Mouse (Mus musculus): ENCODE results near the gene Tubg2.

Tubg2 gene

GRCm38 (mm10) chr11:101178061-101179058 lies 22.7 kb downstream of the Tubg2 start:
- DNase-seq (ENCODE audit: low spot score), result no peak

DNA sequence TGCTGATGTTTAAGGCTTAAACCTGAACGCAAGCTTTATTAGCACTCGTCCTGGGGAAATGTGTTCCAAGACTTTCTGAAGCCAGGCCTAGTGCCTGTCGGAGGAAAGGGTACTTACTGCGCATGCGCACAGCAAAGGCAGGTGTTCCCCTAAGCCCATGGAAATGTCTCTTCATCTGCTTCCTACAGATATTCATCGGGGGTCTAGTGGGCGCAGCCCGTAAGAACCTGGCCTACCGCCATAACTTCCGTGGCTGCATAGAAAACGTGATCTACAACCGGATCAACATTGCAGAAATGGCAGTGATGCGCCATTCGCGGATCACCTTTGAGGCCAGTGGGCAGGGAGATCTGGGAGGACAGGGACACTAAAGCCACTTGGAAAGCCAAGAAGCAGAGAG lies 23.6 kb downstream of the Tubg2 start:
- DNase-seq (ENCODE audit: low spot score), result no peak

GRCm38 (mm10) chr11:101180261-101180660 lies 24.6 kb downstream of the Tubg2 start:
- DNase-seq (ENCODE audit: low spot score), result no peak

- DNase-seq (ENCODE audit: low spot score), result no peak
Measured at GRCm38 (mm10) chr11:101180846-101181740, 25.4 kb downstream of the Tubg2 start.

DNA sequence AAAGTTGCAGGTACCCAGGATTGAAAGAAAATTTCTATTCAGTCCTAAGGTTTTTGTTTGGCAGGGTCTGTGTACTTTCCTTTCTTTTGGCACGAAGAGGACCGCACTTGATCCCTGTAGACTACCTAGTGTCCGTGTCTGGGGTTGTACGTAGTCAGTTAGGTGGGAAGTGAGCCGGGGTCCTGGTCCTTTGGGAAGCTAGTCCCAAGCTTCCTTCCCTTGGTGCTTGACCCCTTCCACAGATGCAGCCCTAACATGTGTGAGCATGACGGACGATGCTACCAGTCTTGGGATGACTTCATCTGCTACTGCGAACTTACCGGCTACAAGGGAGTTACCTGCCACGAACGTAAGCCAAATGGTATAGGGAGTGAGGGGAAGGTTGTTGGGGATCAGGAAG lies 26.3 kb downstream of the Tubg2 start:
- no peak for DNase-seq (ENCODE audit: low spot score)

DNA sequence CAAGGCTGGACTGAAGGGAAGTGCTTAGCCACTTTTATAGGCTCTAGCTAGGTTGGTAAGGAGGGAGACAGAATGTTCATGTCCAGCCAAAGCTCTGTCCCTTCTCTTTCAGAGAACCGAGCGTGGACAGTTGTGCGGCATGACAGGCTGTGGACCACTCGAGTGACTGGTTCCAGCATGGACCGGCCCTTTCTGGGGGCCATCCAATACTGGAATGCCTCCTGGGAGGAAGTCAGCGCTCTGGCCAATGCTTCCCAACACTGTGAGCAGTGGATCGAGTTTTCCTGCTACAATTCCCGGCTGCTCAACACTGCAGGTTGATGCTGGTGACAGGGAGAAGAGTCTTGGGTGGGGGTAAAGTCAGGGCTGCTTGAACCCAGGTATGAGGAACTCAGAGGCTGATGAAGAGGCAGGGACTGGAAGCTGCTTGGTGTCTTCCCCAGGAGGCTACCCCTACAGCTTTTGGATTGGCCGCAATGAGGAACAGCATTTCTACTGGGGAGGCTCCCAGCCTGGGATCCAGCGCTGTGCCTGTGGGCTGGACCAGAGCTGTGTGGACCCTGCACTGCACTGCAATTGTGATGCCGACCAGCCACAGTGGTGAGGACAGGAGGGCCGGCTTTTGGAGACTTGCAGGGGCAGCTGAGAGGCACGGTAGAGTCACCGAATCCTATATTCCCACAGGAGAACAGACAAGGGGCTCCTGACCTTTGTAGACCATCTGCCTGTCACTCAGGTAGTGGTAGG lies 27.2 kb downstream of the Tubg2 start:
- DNase-seq (ENCODE audit: low spot score), result no peak

- no peak for DNase-seq (ENCODE audit: low spot score)
Measured at GRCm38 (mm10) chr11:101184984-101185383, 29.3 kb downstream of the Tubg2 start.

- no peak for DNase-seq (ENCODE audit: low spot score)
Measured at GRCm38 (mm10) chr11:101185441-101185840, 29.7 kb downstream of the Tubg2 start.

DNA sequence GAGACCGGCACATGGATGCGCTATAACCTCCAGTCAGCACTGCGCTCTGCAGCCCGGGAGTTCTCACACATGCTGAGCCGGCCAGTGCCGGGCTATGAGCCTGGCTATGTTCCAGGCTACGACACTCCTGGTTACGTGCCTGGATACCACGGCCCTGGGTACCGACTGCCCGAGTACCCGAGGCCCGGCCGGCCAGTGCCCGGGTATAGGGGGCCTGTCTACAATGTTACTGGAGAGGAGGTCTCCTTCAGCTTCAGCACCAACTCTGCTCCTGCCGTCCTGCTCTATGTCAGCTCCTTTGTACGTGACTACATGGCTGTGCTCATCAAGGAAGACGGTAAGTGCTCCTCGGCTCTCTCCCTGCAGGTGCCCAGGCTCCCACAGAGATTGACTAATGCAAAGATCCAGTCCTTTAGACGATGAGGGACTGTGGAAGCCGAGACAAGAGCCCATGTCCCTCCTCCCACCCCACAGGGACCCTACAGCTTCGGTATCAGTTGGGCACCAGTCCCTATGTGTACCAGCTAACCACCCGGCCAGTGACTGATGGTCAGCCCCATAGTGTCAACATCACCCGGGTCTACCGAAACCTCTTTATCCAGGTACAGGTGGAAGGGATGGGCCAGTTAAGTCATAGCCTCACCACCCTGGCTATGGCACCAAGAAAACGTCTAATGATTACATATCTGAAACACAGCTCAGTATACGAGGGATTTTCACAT lies 31.0 kb downstream of the Tubg2 start:
- no peak for DNase-seq (ENCODE audit: low spot score)

GRCm38 (mm10) chr11:101187541-101187940 lies 31.8 kb downstream of the Tubg2 start:
- DNase-seq (ENCODE audit: low spot score), result no peak

- no peak for DNase-seq (ENCODE audit: low spot score)
Measured at GRCm38 (mm10) chr11:101188166-101188805, 32.6 kb downstream of the Tubg2 start.

DNA sequence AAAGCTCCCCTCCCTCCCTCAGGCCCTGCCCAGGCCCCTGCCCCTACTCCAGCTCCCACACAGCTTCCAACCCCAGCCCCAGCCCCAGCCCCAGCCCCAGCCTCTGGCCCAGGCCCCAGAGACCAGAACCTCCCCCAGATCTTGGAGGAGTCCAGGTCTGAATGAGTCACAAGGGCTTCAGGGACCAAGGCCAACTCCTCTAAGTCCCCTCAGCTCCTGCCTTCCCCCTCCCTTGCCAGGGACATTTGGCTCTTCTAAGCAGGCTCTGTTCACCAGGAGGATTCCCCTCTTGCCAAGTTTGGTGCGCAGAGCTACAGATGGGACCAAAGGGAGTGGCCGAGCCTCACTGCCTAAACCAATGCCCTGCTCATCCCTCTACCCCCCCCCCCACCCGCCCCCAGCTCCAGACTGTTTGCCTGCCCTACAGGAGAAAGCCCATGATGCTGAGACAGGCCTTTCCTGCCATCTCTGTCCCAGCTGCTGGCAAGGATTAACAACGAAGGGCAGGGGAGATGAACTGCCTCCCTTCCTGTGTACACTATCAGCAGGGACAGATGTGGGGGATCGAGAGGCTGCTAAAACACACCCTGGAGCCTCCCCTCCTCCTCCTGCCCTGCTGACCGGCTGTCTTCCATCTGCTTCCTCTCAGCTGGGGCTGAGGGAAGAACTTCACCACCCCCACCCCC lies 33.9 kb downstream of the Tubg2 start:
- no peak for DNase-seq (ENCODE audit: low spot score)

GRCm38 (mm10) chr11:101190181-101190912 lies 34.6 kb downstream of the Tubg2 start:
- no peak for DNase-seq (ENCODE audit: low spot score)

DNA sequence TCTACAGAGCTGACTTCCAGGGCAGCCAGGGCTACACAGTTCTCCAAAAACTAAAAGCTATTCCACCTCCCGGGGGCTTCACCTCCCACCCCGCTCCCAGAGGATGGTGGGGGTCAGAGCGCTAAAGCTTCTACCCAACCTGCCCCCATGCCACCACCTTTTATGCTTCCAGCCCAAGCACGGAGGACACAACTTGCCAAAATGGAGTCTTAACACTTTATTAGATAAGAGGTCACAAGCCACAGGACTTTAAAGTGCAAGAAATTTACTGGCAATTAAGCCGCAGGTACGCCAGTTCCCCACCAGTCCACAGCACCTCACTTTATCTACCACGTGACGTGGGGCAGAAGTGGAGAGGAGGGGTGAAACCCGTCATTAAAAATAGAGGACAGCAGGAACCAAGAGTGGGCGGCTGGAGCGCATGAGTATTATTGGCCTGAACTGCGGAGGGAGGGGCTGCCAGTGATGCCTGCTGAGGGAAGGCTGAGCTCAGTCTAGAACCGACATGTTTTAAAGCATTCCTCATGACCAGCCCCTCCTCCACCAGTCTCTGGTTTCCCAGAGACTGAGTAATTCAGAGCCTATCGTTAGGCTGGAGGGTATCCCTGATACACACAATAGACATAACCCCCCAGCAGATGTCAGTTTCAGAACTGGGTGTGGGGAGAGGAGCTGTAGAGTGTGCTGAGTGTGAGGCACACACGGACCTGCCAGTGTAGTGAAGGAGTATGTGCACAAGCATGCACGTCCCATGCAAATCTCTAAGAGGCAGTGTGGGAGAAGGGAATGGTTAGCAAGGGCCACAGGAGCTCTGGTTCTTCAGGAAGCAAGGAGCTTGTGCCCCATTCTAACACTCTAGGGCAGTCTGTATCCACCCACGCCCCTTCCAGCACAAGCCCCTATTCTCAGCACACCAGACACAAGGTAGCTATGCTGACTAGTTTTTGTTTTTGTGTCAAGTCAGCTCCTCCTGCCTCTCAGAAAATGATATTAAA lies 35.5 kb downstream of the Tubg2 start:
- DNase-seq (ENCODE audit: low spot score), result no peak

DNA sequence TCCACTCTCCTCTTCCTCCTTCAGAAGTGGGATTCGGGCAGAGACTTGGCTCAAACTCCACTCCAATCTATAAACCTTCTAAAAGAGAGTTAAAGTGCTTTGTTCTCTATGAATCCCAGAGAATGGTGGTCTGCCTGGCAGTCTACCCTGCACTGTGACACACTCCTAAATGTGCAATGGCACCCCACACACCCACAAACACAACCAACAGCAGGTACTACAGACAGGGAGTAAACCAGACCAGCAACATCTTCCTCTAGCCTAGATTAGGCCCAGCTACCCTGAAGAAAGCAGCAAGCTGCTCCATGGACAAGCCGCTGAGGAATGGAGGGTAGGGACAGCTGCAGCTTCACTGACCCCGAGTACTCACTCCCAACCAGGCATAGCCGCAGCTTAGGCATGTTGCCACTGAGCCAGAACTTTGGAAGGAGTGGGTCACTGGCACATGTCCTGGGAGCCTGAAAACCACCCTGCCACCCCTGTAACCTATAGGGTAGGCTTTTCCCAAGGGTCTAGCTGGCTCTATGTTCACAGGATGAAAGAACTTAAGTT lies 36.3 kb downstream of the Tubg2 start:
- no peak for DNase-seq (ENCODE audit: low spot score)

DNA sequence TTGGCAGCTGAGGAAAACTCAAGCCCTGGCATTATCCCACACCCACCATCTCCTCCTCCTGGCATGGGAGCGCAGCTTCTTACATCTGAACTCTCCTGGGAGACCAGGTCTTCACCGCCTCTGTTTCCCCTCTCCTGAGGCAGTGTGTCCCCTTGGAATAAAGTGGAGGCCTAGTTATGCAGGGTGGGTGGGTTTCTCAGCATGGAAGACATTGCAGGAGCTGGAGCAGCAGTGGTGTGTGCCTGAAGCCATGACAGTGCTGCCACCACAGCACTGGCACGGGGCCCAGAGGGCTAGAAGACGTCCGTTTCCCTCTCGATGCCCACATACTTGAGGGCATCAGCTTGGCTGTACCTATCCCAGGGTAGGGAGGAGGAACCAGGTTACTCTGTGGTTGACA lies 36.9 kb downstream of the Tubg2 start:
- DNase-seq (ENCODE audit: low spot score), result no peak

GRCm38 (mm10) chr11:101193076-101193475 lies 37.4 kb downstream of the Tubg2 start:
- DNase-seq (ENCODE audit: low spot score), result no peak

DNA sequence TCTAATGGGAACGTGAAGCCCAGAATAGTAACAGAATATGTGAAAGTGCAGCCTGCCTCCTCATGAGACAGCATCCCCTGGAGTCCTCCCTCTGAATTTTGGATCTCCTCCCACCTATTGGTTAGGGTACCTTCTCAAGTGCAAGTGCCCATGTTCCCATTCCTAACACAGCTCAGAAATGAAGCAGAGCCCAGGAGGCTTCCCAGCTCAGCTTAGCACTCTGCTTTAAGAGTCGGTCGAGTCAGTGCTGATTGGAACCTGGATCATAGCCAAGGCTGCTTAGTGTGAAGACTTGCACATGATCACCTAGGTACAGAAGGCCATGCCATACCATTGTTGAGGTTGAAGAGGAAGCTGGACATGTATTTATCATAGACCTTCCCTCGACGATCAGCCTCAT lies 38.4 kb downstream of the Tubg2 start:
- DNase-seq (ENCODE audit: low spot score), result no peak

Measured in layer of hippocampus, adult 9-10 months (tissue).